Mouse (Mus musculus): ENCODE results near the gene Nol10.

DNA sequence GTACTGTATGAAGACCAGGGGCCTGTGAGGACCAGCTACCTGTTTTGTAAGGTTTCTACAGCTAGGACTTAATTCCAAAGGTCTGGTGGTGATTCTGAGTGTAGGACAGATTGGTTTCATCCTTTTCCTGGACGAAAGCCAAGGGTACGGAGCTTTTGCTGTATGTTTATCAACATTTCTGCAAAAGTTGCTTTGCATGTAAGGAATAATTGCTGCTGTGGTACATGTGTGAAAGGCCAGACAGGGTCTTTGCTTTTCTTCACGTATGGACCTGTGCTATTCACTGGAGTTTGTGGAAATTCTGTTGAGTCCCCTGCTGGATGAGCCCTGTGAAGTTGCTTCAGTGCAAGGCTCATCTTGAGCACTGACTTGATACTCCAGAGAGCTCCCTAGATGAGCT lies 38.6 kb downstream of the Nol10 start:
- TF ChIP-seq CTCF (conservative IDR thresholded peaks at IDR 0.05; ENCODE audit: low read length) (no peak), NANOG (IDR thresholded peaks at IDR 0.05; ENCODE audit: borderline replicate concordance, low read length) (no peak), POU5F1 (IDR thresholded peaks at IDR 0.05; ENCODE audit: borderline replicate concordance, low read length) (no peak)

Data from E14TG2a.4 (cell line).